Mouse (Mus musculus) liver, postnatal 0 days (tissue): Measurements from ENCODE around the gene Rpf2.

Experiments used
- CTCF ChIP-seq: sonication (generic); IDR thresholded peaks from 2 replicates; pipeline ENCODE4 v1.5.1; 2016; ENCODE audit warnings: antibody characterized with exemption, low read depth
- EP300 ChIP-seq: IDR thresholded peaks from 2 replicates; pipeline ENCODE4 v1.6.1; 2016; ENCODE audit warnings: antibody characterized with exemption, low read depth, mild to moderate bottlenecking

DNA sequence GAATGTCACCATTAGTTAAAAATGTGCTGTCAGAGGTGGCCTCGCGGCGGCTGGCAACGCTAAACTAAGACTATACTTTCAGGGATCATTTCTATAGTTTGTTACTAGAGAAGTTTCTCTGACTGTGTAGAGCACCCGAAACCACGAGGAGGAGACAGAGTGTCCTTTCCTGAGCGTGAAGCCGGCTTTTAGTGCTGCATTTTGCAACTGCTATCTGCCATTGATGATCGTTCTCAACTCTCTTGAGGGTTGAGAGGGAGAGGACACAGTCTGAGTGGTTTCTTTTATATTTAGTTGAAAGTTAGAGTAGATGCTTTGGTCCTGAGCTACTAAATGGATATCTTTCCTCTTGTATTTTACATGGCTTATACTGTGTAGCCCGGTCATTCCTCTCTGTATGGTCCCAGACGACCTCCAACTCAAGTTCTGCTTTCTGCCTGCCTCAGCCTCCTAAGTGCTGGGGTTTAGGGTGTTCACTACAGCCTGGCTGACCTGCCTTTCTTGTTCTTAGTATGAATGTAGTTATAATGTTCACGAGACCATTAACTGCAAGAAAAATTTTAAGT, 11.6 kb upstream of the Rpf2 start:
- peak; percentile 68 for TF ChIP-seq CTCF
- no peak for TF ChIP-seq EP300
